Comparison of ENCODE assay signal across 11 mouse cellular contexts in the genomic region with DNA sequence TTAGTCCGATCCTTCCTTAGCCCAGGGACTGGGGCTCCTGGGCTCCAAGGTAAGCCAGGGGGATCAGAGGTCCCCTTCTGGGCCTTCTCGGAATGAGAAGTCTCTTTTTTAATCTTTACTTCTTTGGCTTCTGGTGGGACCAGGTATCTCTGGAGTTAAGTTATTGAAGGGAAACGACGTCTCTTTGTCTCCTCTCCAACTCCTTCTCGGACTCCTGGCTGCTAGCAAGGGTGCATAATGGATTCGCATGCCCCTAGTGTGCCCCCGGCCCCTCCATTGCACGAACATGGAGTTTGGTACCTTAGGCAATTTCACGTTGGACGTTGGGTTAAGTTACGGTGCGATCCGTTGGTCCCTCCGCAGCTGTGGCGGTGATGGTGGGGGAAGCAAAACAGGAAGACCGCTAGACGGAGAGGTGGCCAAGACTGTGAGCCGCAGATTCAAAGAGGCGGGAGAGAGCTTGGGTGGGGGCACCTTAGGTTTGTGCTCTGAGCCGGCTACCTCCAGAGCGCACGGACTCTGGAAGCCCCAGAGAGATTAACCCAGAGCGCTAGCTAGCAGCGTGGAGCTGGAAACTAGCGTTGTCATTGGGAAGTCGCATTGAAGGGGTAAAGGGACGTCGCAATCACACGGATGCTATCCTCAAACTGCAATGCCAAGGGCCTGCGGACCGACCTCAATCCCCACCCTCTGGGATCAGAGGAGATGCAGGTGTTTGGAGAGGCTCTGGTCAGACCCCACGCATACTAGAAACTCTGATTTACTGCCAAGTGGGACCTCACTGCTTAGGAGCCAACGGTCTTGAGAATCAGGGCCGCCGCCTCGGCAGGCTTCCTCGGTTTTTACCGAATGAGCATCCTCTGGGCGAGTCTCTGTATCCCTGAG. TPM values are rescaled to one million over a fixed set of nuclear protein-coding genes. Genes with fewer than 3 reads are reported as not detected.
DNase-seq lines count a peak whose midpoint lies in the region; ATAC-seq and TF ChIP-seq lines count a peak whose summit lies in the region.
"Had no signal": no experiment of that assay in that cellular context is flagged by ENCODE, and none has a peak within 500 bp of the region (broad histone marks: within the 10 kb centered on the region; RNA-seq: fewer than 3 reads in every experiment).

No protein-coding gene starts in this region.

- 14% methylated on average over 39 of the region's 39 CpGs for WGBS in kidney, adult 2 months
- 2% methylated on average over 39 of the region's 39 CpGs for WGBS in neural tube, embryonic 13.5 days

- peaks cover 37% of the 10 kb centered on the region for H3K4me1 ChIP-seq in kidney, adult 2 months (ENCODE audit: control insufficient read depth, insufficient read depth, low read length)
- peaks cover 82% of the 10 kb centered on the region for H3K4me1 ChIP-seq in neural tube, embryonic 13.5 days (replicated peaks)

- peak overlapping the region; percentile 67 for H3K9ac ChIP-seq in neural tube, embryonic 13.5 days

- peak overlapping the region; percentile 53 for H3K27ac ChIP-seq in kidney, adult 2 months (ENCODE audit: insufficient read depth, low read depth, low read length)
- H3K27ac ChIP-seq in neural tube, embryonic 13.5 days (replicated peaks), result no peak overlapping the region

- H3K9me3 ChIP-seq in neural tube, embryonic 13.5 days, result no peaks in the 10 kb centered on the region

- DNase-seq in kidney, adult 2 months, result no peak
- DNase-seq in kidney, postnatal 36 days, result no peak
- DNase-seq in embryo, embryonic 10 days (ENCODE audit: low spot score), result peak; percentile 43
- DNase-seq in kidney, adult 9 months, result peak; percentile 33
- DNase-seq in urinary bladder, postnatal 36 days (ENCODE audit: low spot score in 2 of 2), result no peak
- no peak for DNase-seq in layer of hippocampus, postnatal 36 days

- peak overlapping the region; percentile 47 for H3K4me3 ChIP-seq in kidney, adult 2 months (ENCODE audit: insufficient read depth, low read depth, low read length)
- H3K4me3 ChIP-seq in neural tube, embryonic 13.5 days, result peak overlapping the region; percentile 58

- no peaks in the 10 kb centered on the region for H3K36me3 ChIP-seq in kidney, adult 2 months (ENCODE audit: control insufficient read depth, insufficient read depth, low read length)
- no peaks in the 10 kb centered on the region for H3K36me3 ChIP-seq in neural tube, embryonic 13.5 days

- H3K27me3 ChIP-seq in kidney, adult 2 months (replicated peaks; ENCODE audit: control insufficient read depth, insufficient read depth, low read length), result no peaks in the 10 kb centered on the region
- peaks cover 67% of the 10 kb centered on the region for H3K27me3 ChIP-seq in neural tube, embryonic 13.5 days

- no peak for ATAC-seq in neural tube, embryonic 13.5 days (ENCODE audit: low read depth)
- ATAC-seq: midbrain, embryonic 16.5 days had no signal

- peak overlapping the region; percentile 64 for H3K4me2 ChIP-seq in neural tube, embryonic 13.5 days

- no peak for TF ChIP-seq CTCF in kidney, adult 2 months (conservative IDR thresholded peaks at IDR 0.05; ENCODE audit: insufficient read depth, insufficient read length, low read depth, low read length)

- TF ChIP-seq POLR2A in kidney, adult 2 months (IDR thresholded peaks at IDR 0.05; ENCODE audit: low read depth, low read length), result no peak

RNA-seq across cellular contexts. Expression of gene Hoxb9, which starts 15.9 kb away (rescaled TPM):
- polyA plus RNA-seq in kidney, adult 2 months (2012; rRNA removed), result 27.8 and 29.6 TPM in 2 replicates
- 72.9 and 74.7 TPM in 2 replicates for polyA plus RNA-seq in neural tube, embryonic 13.5 days (2015; fragmentation: Nextera tagmentation; extraction: Ambion mirVana)
- not detected for total RNA-seq in layer of hippocampus, postnatal 36 days (2021)
- total RNA-seq: layer of hippocampus, postnatal 10 days had no signal
- polyA plus RNA-seq: liver, embryonic 16.5 days; midbrain, embryonic 16.5 days had no signal

RNA-seq across cellular contexts. Expression of gene Hoxb8, which starts 26.4 kb away (rescaled TPM):
- 51.7 and 69.9 TPM in 2 replicates for polyA plus RNA-seq in kidney, adult 2 months (2012; rRNA removed)
- polyA plus RNA-seq in neural tube, embryonic 13.5 days (2015; fragmentation: Nextera tagmentation; extraction: Ambion mirVana), result 81.7 and 114 TPM in 2 replicates
- total RNA-seq in layer of hippocampus, postnatal 36 days (2021), result not detected
- total RNA-seq: hematopoietic stem cell, adult 5-6 weeks; layer of hippocampus, postnatal 10 days had no signal
- polyA plus RNA-seq: liver, embryonic 16.5 days; midbrain, embryonic 16.5 days had no signal

RNA-seq across cellular contexts. Expression of gene Hoxb7, which starts 31.1 kb away (rescaled TPM):
- 15.5 and 16.5 TPM in 2 replicates for polyA plus RNA-seq in kidney, adult 2 months (2012; rRNA removed)
- 124 and 125 TPM in 2 replicates for polyA plus RNA-seq in neural tube, embryonic 13.5 days (2015; fragmentation: Nextera tagmentation; extraction: Ambion mirVana)
- total RNA-seq in layer of hippocampus, postnatal 36 days (2021), result not detected
- total RNA-seq: hematopoietic stem cell, adult 5-6 weeks; layer of hippocampus, postnatal 10 days had no signal
- polyA plus RNA-seq: midbrain, embryonic 16.5 days had no signal

RNA-seq across cellular contexts. Expression of gene Hoxb6, which starts 36.9 kb away (rescaled TPM):
- polyA plus RNA-seq in kidney, adult 2 months (2012; rRNA removed), result 62.7 and 67.9 TPM in 2 replicates
- 171 and 174 TPM in 2 replicates for polyA plus RNA-seq in neural tube, embryonic 13.5 days (2015; fragmentation: Nextera tagmentation; extraction: Ambion mirVana)
- total RNA-seq in layer of hippocampus, postnatal 36 days (2021), result not detected
- total RNA-seq: layer of hippocampus, postnatal 10 days had no signal
- polyA plus RNA-seq: midbrain, embryonic 16.5 days had no signal

RNA-seq across cellular contexts. Expression of gene Hoxb5, which starts 47.8 kb away (rescaled TPM):
- 7.7 and 8.4 TPM in 2 replicates for polyA plus RNA-seq in kidney, adult 2 months (2012; rRNA removed)
- 67.1 and 88.3 TPM in 2 replicates for polyA plus RNA-seq in neural tube, embryonic 13.5 days (2015; fragmentation: Nextera tagmentation; extraction: Ambion mirVana)
- total RNA-seq in layer of hippocampus, postnatal 36 days (2021), result not detected
- total RNA-seq: layer of hippocampus, postnatal 10 days had no signal
- polyA plus RNA-seq: midbrain, embryonic 16.5 days had no signal

Comparison
In these comparisons a context has a peak if more than half of its experiments do, and no peak if none do; other contexts are left out.
1. DNase-seq: peak in embryo, embryonic 10 days (single experiment) and kidney, adult 9 months (single experiment); none in kidney, adult 2 months (single experiment), kidney, postnatal 36 days (0 of 2), urinary bladder, postnatal 36 days (0 of 2) and layer of hippocampus, postnatal 36 days (0 of 2).